Mouse (Mus musculus) T-helper 2 cell (primary cell): ENCODE measurements at regions not wholly inside any gene's neighbourhood (a gene's known extent, or its start where the extent isn't known, plus 50 kb on each side); places are given as distances from the start of the nearest gene placed in this dataset.

Source experiments
- in situ Hi-C: fragments of 300-600 bp; cut with MboI, MseI; formaldehyde crosslinking; loops from one replicate; pipeline ENCODE4 v1.15.1; 2025; ENCODE audit warnings: high pct_unique_total_duplicates

- in situ Hi-C loops = no loop called here
Observed at GRCm38 (mm10) chr2:74363255-74363654, 216.0 kb downstream of the Lnpk start.

DNA sequence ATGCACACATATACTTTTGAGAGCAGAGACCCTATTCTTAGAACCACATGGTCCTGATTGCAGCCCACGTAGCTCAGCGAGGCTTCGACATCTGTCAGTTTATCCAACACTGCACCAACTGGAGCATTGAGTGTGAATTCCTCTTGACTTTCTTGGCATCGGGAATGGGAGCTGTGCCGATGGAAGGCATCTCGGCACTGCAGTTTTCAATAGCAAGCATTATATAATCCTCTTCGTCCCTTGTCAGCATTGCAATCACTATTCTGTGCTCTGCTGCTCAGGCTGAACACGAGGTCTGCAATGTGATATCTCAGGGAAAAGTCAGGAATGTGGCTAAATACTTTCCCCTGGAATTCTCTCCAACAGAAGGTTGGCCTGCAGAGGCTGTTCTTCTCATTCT, 224.6 kb downstream of the Lnpk start:
- in situ Hi-C loops = no loop called here

DNA sequence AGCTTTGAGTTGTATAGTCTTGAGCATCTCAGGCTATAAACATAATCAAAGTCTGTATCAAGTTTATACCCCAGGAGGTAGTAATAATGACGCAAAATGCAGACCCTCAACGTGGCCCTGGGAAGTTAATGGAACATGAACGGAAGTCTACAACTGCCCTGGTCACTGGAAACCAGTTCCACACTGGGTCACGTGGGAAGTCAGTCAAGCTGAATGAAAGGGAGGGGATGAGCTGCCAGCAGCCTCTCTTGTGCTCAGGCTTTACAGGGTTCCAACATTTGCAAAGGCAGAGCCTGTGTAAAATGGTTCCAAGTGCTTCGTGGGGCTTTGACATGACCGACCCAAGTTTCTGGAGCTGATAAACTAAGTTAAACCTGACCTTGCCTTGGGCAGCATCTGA, 229.4 kb downstream of the Lnpk start:
- in situ Hi-C loops = no loop called here

GRCm38 (mm10) chr2:74306301-74306700, 272.9 kb downstream of the Lnpk start:
- in situ Hi-C loops = loop anchor here (10.0 kb wide), 1 partner anchor 358 kb away; the partner anchor contains the start of gene Hoxd13

- in situ Hi-C loops = loop anchor here (10.0 kb wide), 1 partner anchor 364 kb away; the partner anchor contains the start of gene Hoxd13
Observed at GRCm38 (mm10) chr2:74300885-74301451, 278.3 kb downstream of the Lnpk start.

DNA sequence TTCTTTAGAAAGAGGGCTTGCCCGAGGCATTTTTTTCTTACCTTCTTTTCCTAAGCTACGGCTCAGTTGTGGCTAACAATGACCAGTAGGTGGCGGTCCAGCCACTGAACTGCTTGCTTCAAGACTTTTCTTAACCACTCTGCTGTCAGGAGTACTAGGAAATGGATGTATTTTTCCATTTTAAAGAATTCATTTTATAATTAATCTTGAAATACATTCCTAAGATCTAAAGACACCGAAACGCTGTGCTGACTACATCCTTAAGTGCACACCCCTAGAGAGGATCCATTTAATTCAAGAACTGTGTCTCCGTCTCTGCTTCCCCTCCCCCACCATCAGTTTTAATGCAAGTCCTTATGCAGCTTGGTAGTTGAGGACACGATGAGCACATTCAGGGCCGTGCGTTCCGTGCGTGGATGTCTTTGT, 278.9 kb downstream of the Lnpk start:
- in situ Hi-C loops = loop anchor here (10.0 kb wide), 1 partner anchor 364 kb away; the partner anchor contains the start of gene Hoxd13

GRCm38 (mm10) chr2:74292641-74293040, 286.6 kb downstream of the Lnpk start:
- in situ Hi-C loops = no loop called here

DNA sequence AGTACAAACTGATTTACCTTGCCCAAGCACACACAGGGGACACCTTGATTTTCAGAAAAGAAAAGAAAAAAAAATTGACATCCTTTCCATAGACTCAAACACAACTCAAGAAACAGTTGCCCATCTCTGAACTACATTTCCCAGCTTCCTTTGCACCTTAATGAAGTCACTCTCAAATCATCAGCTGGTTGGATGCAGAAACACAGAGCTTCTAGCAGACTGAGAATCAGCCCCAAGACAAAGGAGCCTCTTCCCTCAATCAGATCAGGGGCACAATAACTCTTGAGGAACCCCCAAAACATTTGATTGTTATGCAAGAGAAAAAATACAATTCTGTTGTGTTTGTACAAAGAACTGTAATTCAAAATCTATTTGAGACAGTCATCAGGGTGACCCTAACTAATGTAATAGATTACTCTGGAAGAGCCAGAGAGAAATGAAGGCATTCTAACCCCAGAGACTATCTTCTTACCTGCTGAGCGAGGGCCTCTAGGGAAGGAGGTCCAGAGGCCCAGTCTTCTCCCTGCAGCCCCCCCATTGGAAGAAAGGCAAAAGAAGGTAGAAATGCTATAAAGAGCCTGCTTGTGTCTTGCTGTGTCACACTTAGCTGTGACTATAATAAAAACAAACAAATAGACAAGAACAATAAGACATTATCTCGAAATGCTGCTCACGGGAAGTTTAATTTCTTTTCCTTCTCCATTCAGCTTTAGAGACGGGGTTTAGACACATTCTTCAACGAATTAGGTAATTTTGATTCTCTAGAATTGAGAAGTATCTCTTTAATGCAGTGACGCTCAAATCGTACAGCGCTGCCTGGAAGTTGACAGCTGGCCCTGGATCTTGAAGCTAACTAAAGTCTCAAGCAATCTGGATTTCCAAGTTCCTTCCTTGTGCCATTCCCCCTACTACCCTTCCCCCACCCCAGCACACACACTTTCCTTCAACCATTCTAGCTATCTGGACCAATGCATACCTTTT, 287.5 kb downstream of the Lnpk start:
- in situ Hi-C loops = no loop called here

DNA sequence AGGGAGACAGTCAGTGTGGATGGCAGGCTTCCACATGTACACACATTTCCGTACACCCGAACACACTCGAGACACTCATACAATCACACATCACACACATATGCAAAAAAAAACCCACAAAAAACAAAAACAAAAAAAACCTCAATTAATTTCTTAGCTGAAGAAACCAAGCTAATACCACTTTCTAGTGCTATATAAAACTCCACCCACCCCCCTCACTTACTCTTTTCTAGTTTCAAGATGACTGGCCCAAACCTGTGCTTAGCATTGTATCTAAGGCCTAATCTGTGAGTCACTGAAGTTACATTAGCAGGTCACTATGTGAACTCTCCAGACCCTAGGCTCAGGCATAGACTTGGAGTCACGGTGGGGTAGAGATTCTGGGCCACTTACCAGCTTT, 293.6 kb downstream of the Lnpk start:
- in situ Hi-C loops = no loop called here

DNA sequence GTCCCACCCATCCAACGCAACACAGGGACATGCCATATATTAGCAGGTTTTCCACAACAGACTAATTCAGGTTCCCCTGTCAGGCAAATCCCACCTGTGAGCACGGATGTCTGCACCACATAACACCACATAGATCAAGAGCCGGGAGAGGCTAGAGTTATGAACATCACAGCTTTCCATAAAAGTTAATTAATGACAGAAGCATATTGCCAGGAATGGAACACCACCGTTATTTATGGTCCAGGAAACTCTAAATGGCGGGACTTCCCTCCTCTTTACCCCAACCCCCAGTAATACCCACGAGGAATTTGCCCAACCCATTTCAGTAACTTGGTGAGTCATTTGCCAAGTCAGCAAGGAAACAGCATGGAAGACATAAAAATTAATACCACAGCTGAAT, 314.3 kb downstream of the Lnpk start:
- in situ Hi-C loops = no loop called here

DNA sequence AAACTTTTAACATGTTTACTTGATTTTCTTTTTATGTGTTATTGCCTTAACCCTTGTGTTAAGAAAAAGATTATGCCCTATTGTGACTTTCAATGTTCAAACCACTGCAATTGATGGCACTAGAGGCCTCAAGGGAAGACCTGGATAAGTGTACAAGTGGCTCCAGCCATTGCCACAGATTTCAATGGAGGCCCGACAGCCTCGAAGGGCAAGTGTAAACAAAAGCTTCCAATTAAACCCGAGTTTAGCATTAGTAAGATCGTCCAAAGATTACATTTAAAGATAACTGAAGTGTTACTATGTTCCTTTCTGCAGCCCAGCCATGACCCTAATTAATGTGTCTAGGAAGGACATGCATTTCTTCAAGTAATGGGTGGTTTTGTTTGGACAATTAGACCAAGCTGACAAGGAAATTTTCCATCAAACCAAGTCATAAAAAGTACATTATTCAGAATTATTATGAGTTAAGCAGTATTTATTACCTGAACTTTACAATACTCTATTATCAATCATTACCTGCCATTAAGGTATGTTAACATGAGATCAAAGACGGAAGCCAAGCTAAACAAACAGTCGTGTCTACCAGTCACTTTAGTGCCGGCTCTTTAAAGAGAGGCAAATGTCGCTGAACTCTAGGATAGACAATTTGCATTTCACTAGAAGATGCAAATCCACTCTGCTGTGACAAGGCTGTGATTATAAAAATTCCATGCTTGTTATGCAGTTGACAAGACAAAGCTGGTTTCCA, 322.0 kb downstream of the Lnpk start:
- in situ Hi-C loops = no loop called here

GRCm38 (mm10) chr2:74247521-74247920, 331.7 kb downstream of the Lnpk start:
- in situ Hi-C loops = no loop called here

GRCm38 (mm10) chr2:74246631-74247030, 332.6 kb downstream of the Lnpk start:
- in situ Hi-C loops = no loop called here

DNA sequence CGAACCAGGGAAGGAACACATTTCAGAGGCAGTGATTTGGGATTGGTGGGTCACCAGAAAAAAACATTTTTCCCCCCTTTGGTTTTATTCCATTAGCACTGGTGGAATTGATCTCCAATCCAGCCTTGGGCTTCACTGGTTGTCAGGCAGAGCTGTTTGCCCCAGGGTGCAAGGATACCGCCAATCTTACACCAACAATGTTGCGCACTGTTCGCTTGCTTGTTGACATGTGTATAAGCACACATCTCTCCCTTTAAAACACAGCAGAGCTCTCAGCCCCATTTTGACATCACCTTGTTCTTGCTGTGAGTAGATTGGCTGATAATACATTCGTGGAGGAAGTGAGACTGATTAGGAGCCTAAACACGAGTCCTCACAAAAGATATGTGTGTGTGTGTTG, 333.1 kb upstream of the Atp5g3 start:
- in situ Hi-C loops = no loop called here

DNA sequence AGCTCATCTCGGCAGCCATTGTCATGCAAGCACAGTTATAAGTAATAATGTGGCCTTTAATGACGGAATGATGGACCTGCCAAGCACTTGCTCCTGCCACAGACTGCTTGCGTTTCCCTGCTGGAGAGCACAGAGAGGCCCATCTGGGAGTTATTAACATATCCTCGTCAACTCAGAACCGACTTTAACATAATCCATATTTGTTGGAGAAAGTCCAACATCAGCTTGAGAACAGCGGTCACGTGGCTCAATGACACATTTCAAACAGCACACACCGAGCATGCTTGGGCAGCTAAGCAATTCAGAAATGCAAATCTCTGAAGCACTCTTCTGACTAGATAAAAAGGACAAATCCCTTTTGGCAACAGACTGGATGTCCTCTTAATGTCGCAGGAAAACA, 332.7 kb upstream of the Atp5g3 start:
- in situ Hi-C loops = no loop called here

DNA sequence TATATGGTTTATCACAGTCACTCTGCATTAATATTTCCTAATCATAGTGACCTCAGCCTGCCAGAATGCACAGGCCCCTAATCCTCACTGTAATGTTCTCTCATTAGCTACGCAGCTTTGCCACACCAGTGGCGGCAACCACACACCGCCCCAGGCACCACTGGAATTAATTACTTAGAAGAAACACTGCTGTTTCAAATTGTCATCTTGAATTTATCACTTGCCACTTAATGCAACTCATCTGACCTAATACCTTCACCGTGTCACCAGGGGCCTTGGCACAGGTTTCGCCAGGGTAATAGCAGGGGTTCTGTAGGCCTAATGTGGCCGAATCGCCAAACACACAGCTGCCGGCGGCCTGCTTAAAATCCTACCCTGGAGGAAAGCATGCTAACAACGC, 328.5 kb upstream of the Atp5g3 start:
- in situ Hi-C loops = no loop called here

GRCm38 (mm10) chr2:74217437-74217836, 306.3 kb upstream of the Atp5g3 start:
- in situ Hi-C loops = no loop called here

GRCm38 (mm10) chr2:74210210-74210609, 299.1 kb upstream of the Atp5g3 start:
- in situ Hi-C loops = no loop called here

DNA sequence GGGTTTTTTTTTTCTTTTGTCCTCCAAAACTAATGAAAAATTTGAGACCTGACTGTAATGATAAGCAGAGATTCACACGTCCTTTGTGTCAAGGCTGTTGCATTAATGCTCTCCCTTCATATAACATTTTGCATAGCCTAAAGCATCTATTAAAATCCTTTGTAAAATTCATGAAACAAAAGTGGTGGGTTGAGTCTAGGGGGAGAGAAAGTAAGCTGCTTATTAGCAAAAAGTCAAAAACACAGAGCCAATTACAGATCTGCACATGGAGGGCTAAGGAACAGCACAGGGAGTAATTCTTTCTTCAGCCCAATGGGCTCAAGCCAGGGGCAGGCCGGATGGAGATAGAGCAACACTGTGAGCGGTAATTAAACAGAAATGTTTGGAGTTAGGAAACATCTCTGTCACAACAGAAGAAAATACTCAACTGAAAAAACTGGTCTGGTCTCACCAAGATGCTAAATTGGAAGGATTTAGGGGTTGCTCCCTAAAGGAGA, 298.3 kb upstream of the Atp5g3 start:
- in situ Hi-C loops = no loop called here

DNA sequence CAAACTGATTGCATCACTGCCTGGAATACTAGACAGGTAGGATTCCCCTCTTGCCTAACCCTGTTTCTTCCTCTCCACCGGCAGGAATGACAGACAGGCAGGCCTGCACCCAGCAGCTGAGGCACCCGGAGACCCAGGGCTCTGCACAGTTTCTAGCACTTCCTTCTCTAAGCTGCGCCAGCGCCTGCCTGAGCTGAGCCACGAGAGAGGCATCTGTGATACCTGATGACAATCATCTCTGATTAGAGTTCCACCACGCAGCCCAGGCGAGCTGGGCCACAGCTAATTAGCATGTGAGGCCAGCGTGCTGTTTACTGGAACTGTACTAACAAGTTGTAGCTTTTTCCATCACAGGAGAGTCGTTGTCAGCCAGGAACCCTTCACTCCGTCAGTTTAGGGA, 296.3 kb upstream of the Atp5g3 start:
- in situ Hi-C loops = no loop called here

- in situ Hi-C loops = no loop called here
Observed at GRCm38 (mm10) chr2:74202776-74203175, 291.6 kb upstream of the Atp5g3 start.
